ENCODE assay signal across 27 mouse cellular contexts in the genomic region with DNA sequence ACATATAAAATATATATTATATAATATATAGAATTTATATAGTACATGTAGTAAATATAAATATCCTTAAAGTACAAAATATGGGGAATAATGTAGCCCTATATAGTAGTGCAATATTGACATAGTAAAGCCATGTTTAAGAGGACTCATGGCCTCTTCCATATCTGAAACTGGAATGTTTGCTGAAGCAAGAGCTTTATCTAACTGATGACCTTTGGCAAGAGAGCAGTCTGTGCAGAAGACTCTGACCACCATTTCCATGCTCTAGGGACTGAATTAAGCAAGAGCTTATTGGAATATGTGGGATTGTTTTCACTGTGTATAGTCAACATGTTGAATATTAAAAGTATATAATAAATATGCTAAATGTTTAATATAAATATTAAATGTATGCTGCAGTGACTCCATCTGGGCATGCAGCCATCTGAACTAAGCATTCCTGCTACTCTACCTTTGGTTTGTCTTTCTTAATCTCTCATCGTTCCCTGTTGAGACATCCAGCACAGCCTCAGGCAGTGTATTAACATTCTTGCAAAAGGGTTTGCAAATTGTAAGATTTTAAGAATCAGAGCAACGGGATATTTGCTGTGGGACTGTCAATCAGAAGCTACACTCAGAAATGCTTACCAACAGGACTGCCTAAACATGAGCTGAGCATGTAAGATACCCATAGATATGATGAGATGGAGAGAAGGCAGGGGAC.
DNase-seq lines count a peak whose midpoint lies in the region; ATAC-seq and TF ChIP-seq lines count a peak whose summit lies in the region.
"Had no signal": no experiment of that assay in that cellular context is flagged by ENCODE, and none has a peak within 500 bp of the region (broad histone marks: within the 10 kb centered on the region; RNA-seq: fewer than 3 reads in every experiment).

No protein-coding gene starts in this region.

- H3K36me3 ChIP-seq in liver, adult 2 months (ENCODE audit: control insufficient read depth, insufficient read depth, low read length) = no peaks in the 10 kb centered on the region
- no peaks in the 10 kb centered on the region for H3K36me3 ChIP-seq in liver, embryonic 11.5 days (ENCODE audit: control insufficient read depth, insufficient read depth, low read length)
- no peaks in the 10 kb centered on the region for H3K36me3 ChIP-seq in liver, embryonic 16.5 days (ENCODE audit: control insufficient read depth, insufficient read depth)
- no peaks in the 10 kb centered on the region for H3K36me3 ChIP-seq in hindbrain, embryonic 10.5 days
- H3K36me3 ChIP-seq: embryonic facial prominence, embryonic 13.5 days; forebrain, embryonic 12.5 days; heart, embryonic 10.5 days; heart, embryonic 15.5 days; hindbrain, embryonic 12.5 days; limb, embryonic 12.5 days had no signal

- H3K4me2 ChIP-seq in liver, embryonic 11.5 days = no peak overlapping the region
- H3K4me2 ChIP-seq in liver, embryonic 16.5 days (ENCODE audit: low read depth, low read length) = no peak overlapping the region
- H3K4me2 ChIP-seq: embryonic facial prominence, embryonic 13.5 days; forebrain, embryonic 12.5 days; heart, embryonic 15.5 days; hindbrain, embryonic 12.5 days; limb, embryonic 12.5 days; lung, embryonic 14.5 days; midbrain, embryonic 11.5 days had no signal

- 29% methylated on average over 2 of the region's 2 CpGs for WGBS in liver, adult 2 months
- WGBS in liver, embryonic 11.5 days = 72% methylated on average over 2 of the region's 2 CpGs
- WGBS in liver, embryonic 16.5 days (ENCODE audit: insufficient replicate concordance) = 46% methylated on average over 2 of the region's 2 CpGs
- WGBS in hindbrain, embryonic 10.5 days = 86% methylated on average over 2 of the region's 2 CpGs

- no peak for TF ChIP-seq POLR2A in liver, adult 2 months (IDR thresholded peaks at IDR 0.05; ENCODE audit: extremely low read depth, insufficient read depth, low read length)

- peak; percentile 9 for DNase-seq in liver, adult 2 months (ENCODE audit: extremely low read depth, low read depth, low spot score)
- no peak for DNase-seq in liver
- DNase-seq in fat pad, adult 2 months (ENCODE audit: extremely low read depth, low read depth, low spot score) = peak; percentile 37
- no peak for DNase-seq in liver, embryonic 11.5 days (ENCODE audit: low spot score)
- no peak for DNase-seq in kidney, adult 11 months
- no peak for DNase-seq in hindbrain, embryonic 10.5 days (ENCODE audit: low spot score)
- no peak for DNase-seq in spleen, adult 18-20 months
- DNase-seq: adrenal gland, postnatal 14 days; cerebellum, adult 11-12 months; cerebellum, adult 9-11 months; embryo, embryonic 11 days; gastrocnemius, postnatal 14 days; heart, adult 11 months; kidney, adult 18-20 months; kidney, postnatal 4 days; lung, embryonic 14.5 days; lung, postnatal 14 days had no signal

- no peak overlapping the region for H3K27ac ChIP-seq in liver, adult 2 months (replicated peaks; ENCODE audit: insufficient read depth, low read depth, low read length)
- no peak overlapping the region for H3K27ac ChIP-seq in liver, embryonic 11.5 days (ENCODE audit: low read depth, low read length)
- H3K27ac ChIP-seq in liver, embryonic 16.5 days (ENCODE audit: low read length) = no peak overlapping the region
- no peak overlapping the region for H3K27ac ChIP-seq in hindbrain, embryonic 10.5 days
- H3K27ac ChIP-seq: embryonic facial prominence, embryonic 13.5 days; forebrain, embryonic 12.5 days; heart, embryonic 10.5 days; heart, embryonic 15.5 days; hindbrain, embryonic 12.5 days; hindbrain, postnatal 0 days; limb, embryonic 12.5 days had no signal

- ATAC-seq in liver, embryonic 11.5 days (replicated peaks; ENCODE audit: low FRiP score) = 0 out of 2 replicates have a peak, but pooled peaks have one; percentile 34
- ATAC-seq in liver, embryonic 16.5 days (ENCODE audit: low read depth) = peak; percentile 83
- ATAC-seq: hindbrain, postnatal 0 days had no signal

- H3K9ac ChIP-seq in liver, adult 2 months (ENCODE audit: low read depth, low read length) = no peak overlapping the region
- H3K9ac ChIP-seq in liver, embryonic 11.5 days (ENCODE audit: low read depth, low read length) = no peak overlapping the region
- H3K9ac ChIP-seq in liver, embryonic 16.5 days (ENCODE audit: low read depth, low read length) = no peak overlapping the region
- H3K9ac ChIP-seq: embryonic facial prominence, embryonic 13.5 days; forebrain, embryonic 12.5 days; heart, embryonic 15.5 days; hindbrain, embryonic 12.5 days; limb, embryonic 12.5 days; lung, embryonic 14.5 days had no signal

- H3K79me2 ChIP-seq in liver, adult 2 months (ENCODE audit: control insufficient read depth, insufficient read depth, low read length) = no peaks in the 10 kb centered on the region

- no peaks in the 10 kb centered on the region for H3K9me3 ChIP-seq in liver, embryonic 11.5 days (ENCODE audit: control insufficient read depth, low read length)
- no peaks in the 10 kb centered on the region for H3K9me3 ChIP-seq in liver, embryonic 16.5 days (replicated peaks; ENCODE audit: control insufficient read depth, low read length)
- no peaks in the 10 kb centered on the region for H3K9me3 ChIP-seq in hindbrain, embryonic 10.5 days
- H3K9me3 ChIP-seq: embryonic facial prominence, embryonic 13.5 days; forebrain, embryonic 12.5 days; heart, embryonic 10.5 days; heart, embryonic 15.5 days; hindbrain, embryonic 12.5 days; limb, embryonic 12.5 days had no signal

- no peak for TF ChIP-seq CTCF in liver, adult 2 months (IDR thresholded peaks at IDR 0.05; ENCODE audit: low read depth, low read length)

- no peak overlapping the region for H3K4me3 ChIP-seq in liver, adult 2 months (ENCODE audit: insufficient read depth, low read depth, low read length)
- H3K4me3 ChIP-seq in liver, embryonic 11.5 days (ENCODE audit: low read depth, low read length) = no peak overlapping the region
- no peak overlapping the region for H3K4me3 ChIP-seq in liver, embryonic 16.5 days (ENCODE audit: low read depth, low read length)
- no peak overlapping the region for H3K4me3 ChIP-seq in hindbrain, embryonic 10.5 days
- H3K4me3 ChIP-seq: embryonic facial prominence, embryonic 13.5 days; erythroblast, embryonic 14.5 days; forebrain, embryonic 12.5 days; heart, embryonic 10.5 days; heart, embryonic 15.5 days; hindbrain, embryonic 12.5 days; limb, embryonic 12.5 days had no signal

- H3K27me3 ChIP-seq in liver, adult 2 months (ENCODE audit: control insufficient read depth, insufficient read depth, low read length) = no peaks in the 10 kb centered on the region
- no peaks in the 10 kb centered on the region for H3K27me3 ChIP-seq in liver, embryonic 11.5 days (replicated peaks; ENCODE audit: control insufficient read depth, insufficient read depth, low read length)
- no peaks in the 10 kb centered on the region for H3K27me3 ChIP-seq in liver, embryonic 16.5 days (ENCODE audit: control insufficient read depth, insufficient read depth, low read depth, low read length)
- no peaks in the 10 kb centered on the region for H3K27me3 ChIP-seq in hindbrain, embryonic 10.5 days (ENCODE audit: insufficient read depth, poor library complexity, severe bottlenecking)
- H3K27me3 ChIP-seq: embryonic facial prominence, embryonic 13.5 days; forebrain, embryonic 12.5 days; heart, embryonic 15.5 days; hindbrain, embryonic 12.5 days; limb, embryonic 12.5 days had no signal

- no peaks in the 10 kb centered on the region for H3K4me1 ChIP-seq in liver, adult 2 months (ENCODE audit: control insufficient read depth, insufficient read depth, low read length)
- H3K4me1 ChIP-seq in liver, embryonic 11.5 days (replicated peaks; ENCODE audit: control insufficient read depth, insufficient read depth, low read length) = no peaks in the 10 kb centered on the region
- H3K4me1 ChIP-seq in liver, embryonic 16.5 days (ENCODE audit: control insufficient read depth, low read depth, low read length) = no peaks in the 10 kb centered on the region
- H3K4me1 ChIP-seq in hindbrain, embryonic 10.5 days (replicated peaks) = peaks cover 7% of the 10 kb centered on the region; the same call in 1 of the 2 replicates
- H3K4me1 ChIP-seq: embryonic facial prominence, embryonic 13.5 days; heart, embryonic 10.5 days; heart, embryonic 15.5 days; hindbrain, embryonic 12.5 days; limb, embryonic 12.5 days had no signal

Comparison
In these comparisons a context has a peak if more than half of its experiments do, and no peak if none do; other contexts are left out.
1. DNase-seq: peak in liver, adult 2 months (single experiment) and fat pad, adult 2 months (single experiment); none in liver (single experiment), liver, embryonic 11.5 days (single experiment), kidney, adult 11 months (single experiment), hindbrain, embryonic 10.5 days (single experiment) and spleen, adult 18-20 months (0 of 2).